8 mouse cellular contexts compared by ENCODE assay signal in genomic region chr17:8388990-8389789, GRCm38 (mm10). TPM values are rescaled to one million over a fixed set of nuclear protein-coding genes. Genes with fewer than 3 reads are reported as not detected.
A peak's percentile ranks its signal among the peaks of the same experiment; 100 is the strongest.
DNase-seq lines count a peak whose midpoint lies in the region; ATAC-seq and TF ChIP-seq lines count a peak whose summit lies in the region.

No protein-coding gene starts in this region.

- intact Hi-C loops in heart, postnatal 25 days (cut with DNase I) = no loop called here

- no peaks in the 10 kb centered on the region for H3K36me3 ChIP-seq in heart, embryonic 13.5 days
- no peaks in the 10 kb centered on the region for H3K36me3 ChIP-seq in ES-E14 (ENCODE audit: control insufficient read depth, insufficient read depth, low read length, poor library complexity, severe bottlenecking)
- no peaks in the 10 kb centered on the region for H3K36me3 ChIP-seq in midbrain, embryonic 15.5 days (replicated peaks)
- H3K36me3 ChIP-seq in liver, embryonic 12.5 days = no peaks in the 10 kb centered on the region

- H3K9ac ChIP-seq in heart, embryonic 13.5 days = 0 out of 2 replicates have a peak overlapping the region, but pooled peaks have one; percentile 24
- no peak overlapping the region for H3K9ac ChIP-seq in ES-E14 (ENCODE audit: insufficient read depth, low read depth, low read length, poor library complexity, severe bottlenecking)
- H3K9ac ChIP-seq in midbrain, embryonic 15.5 days = peak overlapping the region; percentile 33
- no peak overlapping the region for H3K9ac ChIP-seq in liver, embryonic 12.5 days

- H3K4me2 ChIP-seq in heart, embryonic 13.5 days = peak overlapping the region; percentile 56
- H3K4me2 ChIP-seq in midbrain, embryonic 15.5 days = peak overlapping the region; percentile 56
- no peak overlapping the region for H3K4me2 ChIP-seq in liver, embryonic 12.5 days

- peak overlapping the region; percentile 32 for H3K4me3 ChIP-seq in heart, embryonic 13.5 days
- peak overlapping the region; percentile 31 to 37; a peak in 2 of 4 replicates for H3K4me3 ChIP-seq in ES-E14 (ENCODE audit: insufficient read depth in 1 of 2, low read depth in 1 of 2, low read length in 2 of 2, poor library complexity in 1 of 2, severe bottlenecking in 1 of 2)
- H3K4me3 ChIP-seq in midbrain, embryonic 15.5 days = peak overlapping the region; percentile 36
- no peak overlapping the region for H3K4me3 ChIP-seq in liver, embryonic 12.5 days

- in situ Hi-C loops in ES-E14 (cut with MboI; ENCODE audit: low sequenced_read_pairs in 2 of 2, unreplicated experiment in 2 of 2) = no loop called here

- 1% methylated on average over 28 of the region's 28 CpGs for WGBS in heart, embryonic 13.5 days
- 1% methylated on average over 28 of the region's 28 CpGs for WGBS in midbrain, embryonic 15.5 days
- WGBS in liver, embryonic 12.5 days (ENCODE audit: insufficient replicate concordance) = 1% methylated on average over 28 of the region's 28 CpGs

- DNase-seq in heart, postnatal 25 days (ENCODE audit: low spot score) = no peak
- DNase-seq in ES-E14 (ENCODE audit: low read depth, low spot score) (no peak), adipocyte (ENCODE audit: low spot score) (no peak)
- no peak for DNase-seq in urinary bladder, postnatal 4 days (ENCODE audit: low spot score in 2 of 2)

- H3K4me1 ChIP-seq in heart, embryonic 13.5 days = peaks cover 6% of the 10 kb centered on the region
- peaks cover 0 to 2% of the 10 kb centered on the region in 2 experiments; a peak in 1 of 4 replicates for H3K4me1 ChIP-seq in ES-E14 (ENCODE audit: control insufficient read depth in 2 of 2, insufficient read depth in 2 of 2, low read length in 2 of 2, poor library complexity in 1 of 2)
- peaks cover 8% of the 10 kb centered on the region for H3K4me1 ChIP-seq in midbrain, embryonic 15.5 days
- no peaks in the 10 kb centered on the region for H3K4me1 ChIP-seq in liver, embryonic 12.5 days

- no peaks in the 10 kb centered on the region for H3K9me3 ChIP-seq in heart, embryonic 13.5 days
- no peaks in the 10 kb centered on the region for H3K9me3 ChIP-seq in ES-E14 (ENCODE audit: control insufficient read depth, insufficient read depth, low read depth, low read length)
- H3K9me3 ChIP-seq in midbrain, embryonic 15.5 days = no peaks in the 10 kb centered on the region
- H3K9me3 ChIP-seq in liver, embryonic 12.5 days (replicated peaks) = no peaks in the 10 kb centered on the region

- no peak overlapping the region for H3K27ac ChIP-seq in heart, embryonic 13.5 days (replicated peaks)
- no peak overlapping the region for H3K27ac ChIP-seq in ES-E14 (ENCODE audit: insufficient read depth, low read depth, low read length, poor library complexity, severe bottlenecking)
- H3K27ac ChIP-seq in midbrain, embryonic 15.5 days = peak overlapping the region; percentile 23; the same call in 1 of the 2 replicates
- no peak overlapping the region for H3K27ac ChIP-seq in liver, embryonic 12.5 days

- no peak for ATAC-seq in heart, embryonic 13.5 days (ENCODE audit: extremely low read depth, insufficient number of reproducible peaks, low FRiP score, low TSS enrichment)
- ATAC-seq in hematopoietic stem cell, adult 5-6 weeks (replicated peaks in 1 of 2; ENCODE audit: insufficient read depth in 1 of 2, low FRiP score in 2 of 2, low TSS enrichment in 1 of 2, low read depth in 1 of 2, poor library complexity in 2 of 2, severe bottlenecking in 2 of 2) = peak; percentile 65 to 75
- ATAC-seq in midbrain, embryonic 15.5 days (replicated peaks) = peak; percentile 70
- no peak for ATAC-seq in liver, embryonic 12.5 days

- peaks cover 67% of the 10 kb centered on the region for H3K27me3 ChIP-seq in heart, embryonic 13.5 days (replicated peaks)
- H3K27me3 ChIP-seq in midbrain, embryonic 15.5 days (replicated peaks) = peaks cover 27% of the 10 kb centered on the region
- peaks cover 57% of the 10 kb centered on the region for H3K27me3 ChIP-seq in liver, embryonic 12.5 days (replicated peaks)

TF ChIP-seq in ES-E14, 5 proteins besides CTCF, POLR2A, EP300 and RAD21:
- TF ChIP-seq HCFC1 (IDR thresholded peaks at IDR 0.05; ENCODE audit: borderline replicate concordance, insufficient read depth, low read length) (no peak), ZC3H11A (IDR thresholded peaks at IDR 0.05; ENCODE audit: borderline replicate concordance, low read depth, low read length) (no peak)

RNA-seq across cellular contexts. Expression of gene T2, which starts 33.4 kb away (rescaled TPM):
- 0.83 and 1.3 TPM in 2 replicates for polyA plus RNA-seq in heart, embryonic 13.5 days (2015; fragmentation: Nextera tagmentation; extraction: Ambion mirVana)
- under 1 TPM; 0.31 to 0.47 TPM for total RNA-seq in heart, postnatal 25 days (2021)
- total RNA-seq in ES-E14 (2012; rRNA removed) = 0.18 TPM in 1 of 2 replicates, not detected in the other
- not detected in 2 replicates for total RNA-seq in hematopoietic stem cell, adult 5-6 weeks (2017)
- polyA plus RNA-seq in midbrain, embryonic 15.5 days (2015; fragmentation: Nextera tagmentation; extraction: Ambion mirVana) = 0.64 and 0.97 TPM in 2 replicates
- 0.08 and 0.15 TPM in 2 replicates for polyA plus RNA-seq in liver, embryonic 12.5 days (2016; fragmentation: Nextera tagmentation; extraction: Ambion mirVana)

RNA-seq across cellular contexts. Expression of gene T, which starts 45.0 kb away (rescaled TPM):
- polyA plus RNA-seq in heart, embryonic 13.5 days (2015; fragmentation: Nextera tagmentation; extraction: Ambion mirVana) = 0.09 and 0.18 TPM in 2 replicates
- not detected for total RNA-seq in heart, postnatal 25 days (2021)
- 1.7 and 3.5 TPM in 2 replicates for total RNA-seq in ES-E14 (2012; rRNA removed)
- not detected in 2 replicates for total RNA-seq in hematopoietic stem cell, adult 5-6 weeks (2017)
- polyA plus RNA-seq in midbrain, embryonic 15.5 days (2015; fragmentation: Nextera tagmentation; extraction: Ambion mirVana) = 0.56 and 0.61 TPM in 2 replicates
- not detected in 2 replicates for polyA plus RNA-seq in liver, embryonic 12.5 days (2016; fragmentation: Nextera tagmentation; extraction: Ambion mirVana)

RNA-seq across cellular contexts. Expression of gene Prr18, which starts 51.9 kb away (rescaled TPM):
- polyA plus RNA-seq in heart, embryonic 13.5 days (2015; fragmentation: Nextera tagmentation; extraction: Ambion mirVana) = 0.13 and 0.25 TPM in 2 replicates
- under 1 TPM; 0.25 to 0.44 TPM for total RNA-seq in heart, postnatal 25 days (2021)
- 0.37 and 0.45 TPM in 2 replicates for total RNA-seq in ES-E14 (2012; rRNA removed)
- total RNA-seq in hematopoietic stem cell, adult 5-6 weeks (2017) = not detected in 2 replicates
- polyA plus RNA-seq in midbrain, embryonic 15.5 days (2015; fragmentation: Nextera tagmentation; extraction: Ambion mirVana) = 19.1 and 19.9 TPM in 2 replicates
- 0.04 and 0.12 TPM in 2 replicates for polyA plus RNA-seq in liver, embryonic 12.5 days (2016; fragmentation: Nextera tagmentation; extraction: Ambion mirVana)

Comparison
In these comparisons a context has a peak if more than half of its experiments do, and no peak if none do; other contexts are left out.
1. ATAC-seq: peak in hematopoietic stem cell, adult 5-6 weeks (2 of 2) and midbrain, embryonic 15.5 days (single experiment); none in heart, embryonic 13.5 days (single experiment) and liver, embryonic 12.5 days (single experiment).
2. H3K9ac ChIP-seq: peak in heart, embryonic 13.5 days (single experiment) and midbrain, embryonic 15.5 days (single experiment); none in ES-E14 (single experiment) and liver, embryonic 12.5 days (single experiment).